Mouse (Mus musculus) T-cell, adult 2 months (primary cell): ENCODE data around the gene Olfr1294.

Experiments used
- DNase-seq: peaks from one replicate; pipeline ENCODE4 v3.0.0; 2022; ENCODE audit warnings: low spot score

Gene Olfr1294

GRCm38 (mm10) chr2:111540191-111540590 is at the start of gene Olfr1294:
Olfr1294 (minus strand) TSS chr2:111540291.
- no peak for DNase-seq

- DNase-seq, result no peak
Measured at GRCm38 (mm10) chr2:111569581-111569980, 29.5 kb upstream of the Olfr1294 start, which contains the start of gene Olfr1295. Olfr1295 (minus strand) TSS chr2:111569681.

- DNase-seq, result no peak
Measured at GRCm38 (mm10) chr2:111524903-111525302, 15.2 kb downstream of the Olfr1294 start, which contains the start of gene Olfr1293-ps. Olfr1293-ps (plus strand) TSS chr2:111525203.

- DNase-seq, result no peak
Measured at GRCm38 (mm10) chr2:111517451-111517850, 22.6 kb downstream of the Olfr1294 start.

- no peak for DNase-seq
Measured at GRCm38 (mm10) chr2:111496880-111497279, 43.2 kb downstream of the Olfr1294 start, which contains the start of gene Olfr1291-ps1. Olfr1291-ps1 (plus strand) TSS chr2:111497180.

GRCm38 (mm10) chr2:111493729-111494128 is 46.4 kb downstream of the Olfr1294 start, which contains the start of gene Olfr1290:
Olfr1290 (minus strand) TSS chr2:111493829.
- DNase-seq, result no peak
